Mouse (Mus musculus): ENCODE measurements around the gene Hmx3.

DNA sequence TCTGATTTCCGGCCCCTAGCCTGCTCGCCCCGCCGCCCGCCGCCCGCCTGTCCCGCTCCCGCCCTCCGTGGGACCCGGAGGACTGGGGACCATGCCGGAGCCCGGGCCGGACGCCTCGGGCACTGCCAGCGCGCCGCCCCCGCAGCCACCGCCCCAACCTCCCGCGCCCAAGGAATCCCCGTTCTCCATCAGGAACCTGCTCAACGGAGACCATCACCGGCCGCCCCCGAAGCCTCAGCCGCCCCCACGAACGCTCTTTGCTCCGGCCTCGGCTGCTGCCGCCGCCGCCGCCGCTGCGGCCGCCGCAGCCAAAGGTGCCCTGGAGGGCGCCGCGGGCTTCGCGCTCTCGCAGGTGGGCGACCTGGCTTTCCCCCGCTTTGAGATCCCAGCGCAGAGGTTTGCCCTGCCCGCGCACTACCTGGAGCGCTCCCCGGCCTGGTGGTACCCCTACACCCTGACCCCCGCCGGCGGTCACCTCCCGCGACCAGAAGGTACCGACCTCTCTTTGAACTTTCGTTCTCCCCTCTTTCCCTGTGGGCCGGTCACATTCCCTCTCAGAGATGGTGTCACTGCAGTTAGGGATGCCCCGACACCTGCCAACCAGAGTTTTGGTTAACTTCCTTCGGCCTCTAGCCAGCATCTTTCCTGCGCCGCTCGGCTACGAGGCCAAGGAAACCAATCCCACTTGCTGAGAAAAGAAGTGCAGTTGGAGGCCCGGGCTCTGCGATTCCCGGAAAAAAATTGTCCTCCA, 380 bp downstream of the Hmx3 start:
- TF ChIP-seq POLR2A (IDR thresholded peaks at IDR 0.05; ENCODE audit: low read depth, low read length) (no peak), CTCF (IDR thresholded peaks at IDR 0.05; ENCODE audit: borderline replicate concordance, insufficient read depth, low read length) (no peak)
